Mouse (Mus musculus) kidney, postnatal 36 days (tissue): Measurements from ENCODE around the gene Nfam1.
A peak's percentile ranks its signal among the peaks of the same experiment; 100 is the strongest.

Experiments used
- DNase-seq, 2 experiments: peaks; one replicate each; pipeline ENCODE4 v3.0.0; 2021 to 2022; ENCODE audit warnings: mixed read lengths in 2 of 2

Nfam1 gene

GRCm38 (mm10) chr15:83037755-83038483, 4.8 kb upstream of the Nfam1 start:
- peak; percentile 91 to 97 for DNase-seq

- DNase-seq, result peak; percentile 43 to 67
Measured at GRCm38 (mm10) chr15:83036900-83037519, 3.9 kb upstream of the Nfam1 start.

- DNase-seq, result peak; percentile 21 to 47
Measured at GRCm38 (mm10) chr15:83036089-83036488, 3.0 kb upstream of the Nfam1 start.

DNA sequence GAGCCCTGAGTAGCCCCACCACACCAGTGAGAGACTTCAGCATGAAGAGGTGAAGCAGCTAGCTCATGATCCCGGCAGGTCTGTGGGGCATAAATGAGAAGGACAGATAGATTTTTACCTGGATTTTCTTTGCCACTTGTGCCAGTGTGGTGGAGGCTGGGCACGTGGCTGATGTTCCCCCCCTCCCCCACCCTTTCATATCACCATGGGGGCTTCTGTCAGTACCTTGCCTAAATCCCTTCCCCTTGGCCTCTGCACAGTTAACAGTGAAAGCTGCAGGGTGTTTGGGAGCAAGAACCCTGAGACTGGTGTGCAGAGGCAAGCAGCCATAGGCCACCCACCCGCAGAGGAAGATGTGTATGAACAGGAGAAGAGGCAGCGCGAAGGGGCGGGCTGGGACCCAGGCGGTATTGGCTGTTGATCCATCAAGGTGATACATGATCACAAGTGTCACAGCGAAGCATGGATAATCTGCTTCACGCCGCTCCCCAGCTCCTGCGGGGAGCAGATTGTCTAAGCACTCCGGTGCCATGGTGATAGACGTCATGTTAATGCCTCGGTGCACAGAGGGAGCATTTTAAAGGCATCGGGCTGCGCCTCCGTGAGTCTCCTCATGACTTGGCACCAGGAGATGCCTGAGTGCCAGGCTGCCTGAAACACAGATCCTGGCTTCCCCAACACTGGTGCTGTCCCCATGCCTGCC, 1.3 kb upstream of the Nfam1 start:
- no peak for DNase-seq

DNA sequence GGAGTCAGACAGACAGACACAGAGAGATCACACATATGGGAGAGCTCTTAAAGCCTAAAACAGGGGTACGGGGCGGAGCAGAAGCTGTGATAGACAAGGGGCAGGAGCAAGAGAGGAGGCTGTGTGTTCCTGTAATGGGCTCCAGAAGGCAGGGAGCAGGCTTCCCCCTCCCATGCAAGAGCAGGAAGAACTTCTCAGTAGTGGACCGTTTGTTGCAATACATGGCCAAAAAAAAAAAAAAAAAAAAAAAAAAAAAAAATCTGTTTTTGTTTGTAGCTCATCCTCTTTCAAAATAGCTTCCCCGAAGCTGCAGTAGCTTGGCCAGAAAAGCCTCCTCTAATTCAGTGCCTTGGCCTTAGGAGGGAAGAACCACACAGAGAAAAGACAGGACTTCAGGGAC, 2.2 kb downstream of the Nfam1 start:
- DNase-seq, result no peak

DNA sequence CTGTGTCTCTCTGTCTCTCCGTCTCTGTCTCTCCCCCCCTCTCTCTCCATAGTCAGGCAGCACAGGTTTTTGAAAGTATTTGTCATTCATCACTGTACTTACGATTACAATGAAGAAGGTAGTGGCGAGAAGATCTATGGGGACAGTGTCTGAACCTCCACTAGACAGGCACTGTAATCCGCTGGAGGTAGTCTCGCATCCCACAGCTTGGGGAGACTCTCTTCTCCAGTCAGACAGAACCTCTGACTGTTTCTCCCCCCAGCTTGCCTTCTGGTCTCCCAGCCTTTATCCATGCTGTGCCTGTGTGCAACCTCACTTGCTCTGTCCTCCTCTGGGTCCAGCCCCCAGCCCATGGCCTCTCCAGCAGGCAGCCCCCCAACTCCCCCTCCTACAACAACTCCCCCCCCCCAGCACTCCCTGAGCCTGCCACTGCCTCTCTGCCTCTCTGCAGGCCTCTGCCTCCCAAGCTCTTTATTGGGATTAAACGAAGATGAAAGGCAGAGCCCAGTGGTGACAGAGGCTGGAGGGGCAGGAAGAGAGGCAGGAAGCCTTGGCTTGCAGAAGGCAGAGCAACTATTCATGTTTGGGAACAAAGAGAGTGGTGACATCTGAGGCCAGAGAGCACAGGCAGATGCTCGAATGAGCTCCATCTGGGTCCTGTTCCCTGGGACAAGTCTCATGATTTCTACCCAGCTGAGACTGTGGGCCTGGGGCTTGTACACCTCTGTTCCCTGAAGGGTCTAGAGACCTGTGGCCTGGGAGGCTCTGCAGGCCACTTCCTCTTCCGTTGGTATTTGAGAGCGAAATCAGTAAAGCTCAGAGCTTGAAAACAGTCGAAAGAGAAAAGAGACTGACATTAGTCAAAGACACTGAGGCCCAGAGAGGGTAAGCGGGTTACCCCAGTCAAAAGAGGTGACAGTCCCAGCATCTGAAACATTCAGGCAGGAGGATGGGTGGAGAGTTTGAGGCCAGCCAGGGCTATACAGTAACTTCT, 3.1 kb downstream of the Nfam1 start:
- no peak for DNase-seq

- DNase-seq, result no peak
Measured at GRCm38 (mm10) chr15:83026129-83026528, 7.0 kb downstream of the Nfam1 start.

- peak; percentile 33 to 69 for DNase-seq
Measured at GRCm38 (mm10) chr15:83025041-83025760, 7.9 kb downstream of the Nfam1 start.

DNA sequence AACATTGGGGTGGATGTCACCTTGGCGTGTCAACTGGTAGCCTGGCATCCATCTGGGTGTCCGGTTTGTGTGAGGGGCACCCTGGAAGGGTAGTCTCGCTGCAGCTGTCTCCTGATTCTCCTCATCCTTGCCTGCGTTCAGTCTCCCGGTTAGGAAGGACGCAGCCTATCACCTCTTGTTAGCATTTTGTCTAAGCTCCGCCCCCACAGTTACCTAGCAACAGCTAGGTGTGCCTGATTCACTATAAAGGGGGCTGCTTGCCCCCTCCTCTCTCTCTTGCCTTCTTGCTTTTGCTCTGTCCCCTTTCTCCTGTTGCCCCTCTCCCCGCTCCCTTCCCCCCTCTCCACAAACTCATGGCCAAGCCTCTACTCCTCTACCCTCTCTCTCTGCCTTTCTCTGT, 10.2 kb downstream of the Nfam1 start:
- DNase-seq, result no peak

DNA sequence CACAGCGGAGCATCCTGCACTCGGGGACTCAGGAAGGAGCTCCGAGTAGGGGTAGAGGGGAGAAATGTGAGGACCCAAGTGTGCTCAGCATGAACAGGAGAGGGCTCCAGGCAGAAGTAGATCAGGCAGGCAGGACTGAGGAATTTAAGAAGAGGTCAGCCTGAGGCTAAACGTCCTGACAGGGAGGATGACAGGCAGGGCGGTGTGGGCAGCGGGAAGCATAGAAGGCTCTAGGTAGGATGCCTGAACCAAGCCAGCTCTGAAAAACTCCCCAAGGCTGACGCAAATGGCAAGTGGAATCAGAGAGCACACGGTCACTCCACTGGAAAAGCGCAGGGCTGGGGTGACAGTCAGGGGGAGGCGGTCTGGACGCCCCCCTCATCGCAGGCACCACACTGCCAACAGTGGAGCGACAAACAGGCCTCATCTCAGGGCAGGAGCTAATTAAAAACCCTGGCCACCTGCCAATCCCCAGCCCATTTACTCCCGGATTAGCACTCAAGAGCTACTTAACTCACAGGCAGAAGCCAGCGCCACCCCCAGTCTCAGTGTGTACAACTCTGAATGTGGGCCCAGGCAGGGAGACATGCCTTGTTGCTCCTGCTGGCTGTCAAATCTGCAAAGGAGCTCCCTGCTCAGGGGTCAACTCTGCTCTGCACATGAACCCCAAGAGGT, 22.0 kb downstream of the Nfam1 start:
- peak in 1 of 2 experiments; percentile 27 for DNase-seq

DNA sequence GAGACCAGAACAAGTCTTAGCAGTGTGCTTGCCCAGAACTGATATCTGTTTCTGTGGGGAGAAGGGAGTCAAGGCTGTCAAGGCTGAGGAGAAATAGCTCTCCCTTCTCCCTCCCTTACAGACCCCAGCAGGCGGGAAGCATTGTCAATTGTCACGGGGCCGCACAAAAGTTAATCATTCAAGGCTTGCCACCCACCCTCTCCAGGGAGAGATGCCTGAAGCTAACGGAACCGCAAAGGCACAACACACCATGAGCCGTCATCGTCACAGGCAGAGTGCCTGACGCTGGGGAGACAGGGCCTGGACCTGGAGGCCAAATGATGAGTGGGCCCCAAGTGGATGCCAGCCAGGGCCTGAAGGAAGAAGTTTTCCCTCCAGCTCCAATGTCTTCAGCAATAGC, 22.7 kb downstream of the Nfam1 start:
- no peak for DNase-seq

DNA sequence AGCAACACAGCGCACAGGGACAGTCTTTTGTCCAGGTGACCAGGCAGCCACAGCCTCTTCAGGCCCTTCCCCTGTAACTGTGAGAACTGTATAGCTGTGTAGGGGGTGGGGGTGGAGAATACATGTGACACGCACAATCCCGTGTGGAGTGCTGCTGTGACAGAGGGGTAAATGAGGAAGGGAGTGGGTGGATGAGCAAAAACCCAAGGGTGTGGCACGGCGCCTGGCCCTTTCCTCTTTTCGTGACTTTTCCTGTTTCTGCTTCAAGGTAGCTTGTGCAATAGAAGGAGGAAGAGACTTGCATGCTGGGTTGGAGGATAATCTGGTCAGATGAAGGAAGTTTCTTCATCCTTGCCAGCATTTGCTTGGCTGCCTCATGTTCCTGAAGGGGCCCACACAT, 23.6 kb downstream of the Nfam1 start:
- no peak for DNase-seq

DNA sequence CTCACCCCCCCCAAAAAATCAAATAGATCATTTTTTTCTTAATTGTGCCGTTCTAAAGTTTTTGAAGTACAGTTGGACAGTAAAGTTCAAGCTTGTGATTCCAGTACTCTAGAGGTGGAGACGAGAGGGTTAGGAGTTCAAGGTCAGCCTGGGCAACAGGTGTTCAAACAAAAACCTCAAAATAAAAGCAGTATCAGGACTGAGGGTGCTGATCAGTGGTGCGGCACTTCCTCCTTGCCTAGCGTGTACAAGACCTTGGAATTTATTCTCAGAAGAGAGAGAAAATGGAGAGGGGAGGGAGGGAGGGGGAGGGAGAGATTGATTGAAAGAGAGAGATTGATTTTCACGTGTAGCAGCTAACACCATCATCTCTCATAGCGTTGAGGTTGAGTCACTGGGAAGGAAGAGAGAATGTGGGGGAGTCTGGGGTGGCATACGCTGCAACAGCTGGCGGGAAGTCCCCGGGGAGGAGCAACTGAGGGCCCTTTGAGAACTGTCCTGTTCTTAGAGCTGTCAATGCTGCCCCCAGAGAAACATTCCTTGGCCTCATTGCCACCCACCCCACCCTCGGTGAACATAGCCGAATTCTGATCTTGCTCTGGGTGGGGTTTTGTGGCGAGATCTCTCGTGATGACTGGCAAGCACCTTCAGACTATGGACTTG, 24.2 kb downstream of the Nfam1 start:
- DNase-seq, result no peak

DNA sequence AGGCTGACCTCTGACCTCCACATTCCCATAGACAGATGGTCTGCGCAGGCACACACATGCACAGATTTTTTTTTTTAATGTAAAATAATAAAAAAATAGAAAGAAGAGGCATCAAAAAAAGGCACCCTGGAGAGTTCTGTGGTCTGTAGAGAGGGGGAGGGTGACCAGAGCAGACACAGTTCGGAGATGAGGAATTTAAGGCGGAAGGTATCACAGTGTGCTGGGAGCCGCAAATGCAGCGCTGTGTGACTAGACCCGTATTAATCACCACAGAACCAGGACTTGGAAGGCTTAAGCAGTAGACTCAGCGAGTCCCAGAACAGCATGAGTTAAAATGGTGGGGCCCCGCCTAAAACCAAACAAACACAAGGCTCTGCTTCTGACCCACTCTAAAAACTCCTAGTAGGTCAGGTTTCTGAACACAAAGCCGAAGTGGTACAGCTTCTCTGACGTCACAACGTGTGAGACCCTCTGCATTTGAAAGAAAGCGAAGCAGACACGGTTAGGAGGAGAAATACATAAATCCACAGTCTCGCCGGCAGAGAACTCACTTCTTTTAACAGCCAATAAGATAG, 25.7 kb downstream of the Nfam1 start:
- no peak for DNase-seq

GRCm38 (mm10) chr15:83002665-83003548, 30.2 kb downstream of the Nfam1 start:
- DNase-seq, result no peak

DNA sequence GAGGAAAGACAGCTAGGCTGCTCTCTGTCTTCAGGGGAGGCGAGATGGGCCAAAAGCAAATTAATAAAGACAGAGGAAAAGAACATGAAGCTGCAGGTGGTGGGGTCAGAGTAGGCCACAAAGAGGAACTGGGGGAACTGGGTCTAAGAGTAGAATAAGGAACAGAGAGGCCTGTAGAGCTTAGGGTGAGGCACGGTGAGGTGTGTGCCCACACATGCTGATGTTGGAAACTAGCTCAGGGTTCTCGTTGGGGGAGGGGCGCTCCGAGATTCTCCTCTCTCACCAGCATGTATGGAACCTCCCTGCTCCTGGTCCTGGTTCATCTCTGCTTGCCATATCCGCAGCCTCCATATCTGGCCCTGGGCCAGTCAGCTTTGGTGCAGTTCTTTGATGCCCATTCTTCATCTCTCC, 34.3 kb downstream of the Nfam1 start:
- no peak for DNase-seq

DNA sequence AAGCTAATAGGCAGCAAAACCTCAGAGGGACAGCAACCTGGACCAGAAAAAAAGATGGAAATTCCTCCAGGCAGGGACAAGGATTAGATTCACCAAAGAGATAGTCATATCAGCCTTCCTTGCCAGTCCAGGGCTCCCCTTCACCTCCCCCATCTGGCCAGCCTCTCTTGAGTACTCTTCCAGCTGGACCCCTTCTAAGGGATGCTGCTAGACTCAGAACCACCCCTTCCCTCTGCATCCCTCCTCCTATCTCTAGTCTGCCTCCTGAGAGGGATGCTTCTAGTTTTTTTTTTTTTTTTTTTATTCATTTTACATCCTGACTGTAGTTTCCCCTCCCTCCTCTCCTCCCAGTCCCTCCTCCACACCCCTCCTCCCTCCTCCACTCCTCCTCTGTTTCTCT, 36.7 kb downstream of the Nfam1 start:
- no peak for DNase-seq

- DNase-seq, result no peak
Measured at GRCm38 (mm10) chr15:82995239-82995638, 37.9 kb downstream of the Nfam1 start.

DNA sequence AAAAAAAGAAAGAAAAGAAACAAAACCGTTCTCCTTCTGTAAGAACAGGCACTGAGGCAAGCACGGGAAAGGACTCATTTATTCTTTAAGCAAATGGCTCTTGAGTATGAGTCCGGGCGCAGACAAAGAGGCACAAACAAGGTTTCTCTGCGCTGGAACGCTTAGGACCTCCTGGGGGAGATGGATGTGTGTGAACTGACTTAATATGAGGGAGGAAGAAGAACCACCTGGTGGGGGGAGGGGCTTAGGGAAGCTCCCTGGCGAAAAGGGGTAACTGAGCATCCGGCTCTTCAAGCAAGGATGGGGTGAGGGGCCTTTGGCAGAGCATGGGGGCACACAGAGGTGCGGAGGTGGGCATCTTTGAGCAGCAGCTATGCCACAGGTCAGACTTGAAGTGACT, 40.2 kb downstream of the Nfam1 start:
- DNase-seq, result no peak
